Mouse (Mus musculus): ENCODE measurements around the gene Fdxr. TPM values are rescaled to one million over a fixed set of nuclear protein-coding genes. Genes with fewer than 3 reads are reported as not detected.
A peak's percentile ranks its signal among the peaks of the same experiment; 100 is the strongest.

The Fdxr gene
- polyA plus RNA-seq, 1 experiment from 2014 or later: 17.8 TPM

DNA sequence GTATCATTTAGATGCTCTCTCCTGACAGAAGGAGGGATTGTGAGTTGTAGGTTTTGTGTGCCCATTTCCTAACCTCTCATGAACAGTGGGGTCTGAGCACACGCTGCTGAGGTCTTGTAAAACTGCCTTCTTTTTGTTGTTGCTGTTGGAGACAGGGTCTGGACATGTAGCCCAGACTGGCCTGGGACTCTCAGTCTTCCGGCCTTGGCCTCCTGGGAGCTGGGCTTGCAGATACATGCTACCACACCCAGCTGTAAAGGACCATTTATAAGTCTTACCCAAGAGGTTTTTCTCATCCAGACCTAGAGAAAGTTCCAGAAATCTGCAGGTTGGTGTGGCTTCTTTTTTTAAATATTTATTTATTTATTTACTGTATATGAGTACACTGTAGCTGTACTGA, 11.5 kb upstream of the Fdxr start:
- H3K27me3 ChIP-seq (replicated peaks): no peaks in the 10 kb centered on the region
- H3K4me3 ChIP-seq (replicated peaks): no peak overlapping the region
- H3K4me1 ChIP-seq: peaks cover 19% of the 10 kb centered on the region
- no peak overlapping the region for H3K9ac ChIP-seq
- no peaks in the 10 kb centered on the region for H3K9me3 ChIP-seq
- no peak overlapping the region for H3K27ac ChIP-seq
- 90% methylated on average over 2 of the region's 2 CpGs for WGBS
- no peak for ATAC-seq (ENCODE audit: insufficient read depth, low FRiP score, low read depth)
- no peak overlapping the region for H3K4me2 ChIP-seq
- H3K36me3 ChIP-seq: no peaks in the 10 kb centered on the region

DNA sequence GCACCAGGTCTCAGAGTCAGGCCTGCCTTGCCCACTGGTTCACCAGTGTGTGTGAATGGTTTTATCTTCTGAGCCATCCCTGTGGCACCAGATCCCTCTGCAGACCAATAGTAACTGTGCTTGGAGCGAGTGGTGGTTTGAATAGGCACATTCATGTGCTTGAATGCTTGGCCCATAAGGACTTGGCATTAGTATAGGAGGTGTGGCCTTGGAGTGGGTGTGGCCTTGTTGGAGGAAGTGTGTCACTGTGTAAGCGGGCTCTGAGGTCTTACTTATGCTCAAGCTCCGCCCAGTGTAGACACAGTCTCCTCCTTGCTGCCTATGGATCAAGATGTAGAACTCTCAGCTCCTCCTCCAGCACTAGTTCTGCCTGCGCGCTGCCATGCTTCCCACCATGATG, 10.5 kb upstream of the Fdxr start:
- WGBS: 85% methylated on average over 5 of the region's 5 CpGs
- no peak overlapping the region for H3K4me2 ChIP-seq
- no peaks in the 10 kb centered on the region for H3K36me3 ChIP-seq
- H3K9me3 ChIP-seq: no peaks in the 10 kb centered on the region
- peaks cover 20% of the 10 kb centered on the region for H3K4me1 ChIP-seq
- no peak for ATAC-seq (ENCODE audit: insufficient read depth, low FRiP score, low read depth)
- H3K27me3 ChIP-seq (replicated peaks): no peaks in the 10 kb centered on the region
- H3K27ac ChIP-seq: no peak overlapping the region
- no peak overlapping the region for H3K9ac ChIP-seq
- H3K4me3 ChIP-seq (replicated peaks): no peak overlapping the region

DNA sequence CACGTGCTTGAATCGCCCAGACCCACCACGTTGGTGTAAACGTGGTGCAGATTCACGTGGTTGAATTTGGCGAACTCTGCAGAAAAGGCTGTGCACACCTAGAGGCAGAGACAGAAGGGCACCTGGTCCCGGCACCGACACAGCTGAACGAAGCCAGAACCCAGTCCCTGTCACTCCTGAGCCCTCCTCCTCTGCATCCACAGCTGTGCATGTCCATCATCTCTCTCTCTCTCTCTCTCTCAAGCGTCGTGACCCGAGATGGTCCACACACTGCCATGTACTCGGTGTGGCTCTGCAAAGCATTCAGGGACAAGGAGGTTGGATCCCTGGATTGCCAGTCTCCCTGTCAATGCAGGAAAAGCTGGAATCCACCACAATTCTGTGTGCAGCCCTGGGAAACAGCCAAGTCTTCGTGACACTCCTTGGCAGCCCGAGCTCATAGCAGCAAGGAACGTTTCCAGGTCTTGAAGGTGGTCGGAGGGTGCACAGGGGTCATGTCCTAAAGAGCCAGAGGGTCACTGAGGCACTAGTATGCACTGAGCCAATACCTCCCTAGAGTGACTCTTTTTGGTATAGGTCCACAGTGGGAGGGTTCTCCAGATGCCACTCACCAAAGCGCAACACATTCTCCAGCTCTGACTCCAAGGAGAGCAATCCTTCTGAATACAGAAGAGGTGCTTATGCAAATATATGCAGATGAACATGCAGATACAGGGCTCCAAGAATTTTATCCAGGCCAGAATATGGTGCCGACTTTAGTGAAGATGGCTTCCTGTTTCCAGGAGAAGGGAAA, 9.5 kb upstream of the Fdxr start:
- no peak for ATAC-seq (ENCODE audit: insufficient read depth, low FRiP score, low read depth)
- H3K4me3 ChIP-seq (replicated peaks): no peak overlapping the region
- no peak overlapping the region for H3K4me2 ChIP-seq
- no peaks in the 10 kb centered on the region for H3K9me3 ChIP-seq
- H3K27ac ChIP-seq: no peak overlapping the region
- no peaks in the 10 kb centered on the region for H3K27me3 ChIP-seq (replicated peaks)
- peaks cover 16% of the 10 kb centered on the region for H3K4me1 ChIP-seq
- no peak overlapping the region for H3K9ac ChIP-seq
- 72% methylated on average over 19 of the region's 19 CpGs for WGBS
- H3K36me3 ChIP-seq: no peaks in the 10 kb centered on the region

DNA sequence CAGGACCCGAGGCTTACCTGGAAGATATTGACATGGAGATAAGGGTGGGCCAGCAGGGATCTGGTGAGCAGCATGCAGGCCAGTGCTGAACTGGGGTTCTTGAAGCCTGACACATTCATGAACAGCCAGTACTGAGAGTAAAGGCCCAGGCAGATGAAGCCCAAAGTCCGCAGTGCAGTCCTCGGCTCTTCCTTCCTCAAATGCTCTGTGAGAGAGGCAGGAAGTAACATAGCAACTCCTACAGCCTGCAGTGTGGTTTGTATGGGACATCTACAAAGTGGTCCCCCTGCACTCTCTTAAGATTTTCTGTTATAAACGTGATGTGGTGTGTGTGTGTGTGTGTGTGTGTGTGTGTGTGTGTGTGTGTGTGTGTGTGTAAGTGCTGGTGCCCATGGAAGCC, 8.4 kb upstream of the Fdxr start:
- no peaks in the 10 kb centered on the region for H3K27me3 ChIP-seq (replicated peaks)
- H3K4me1 ChIP-seq: 0 out of 2 replicates have a peak, but pooled peaks cover 7% of the 10 kb centered on the region
- no peak overlapping the region for H3K9ac ChIP-seq
- H3K9me3 ChIP-seq: no peaks in the 10 kb centered on the region
- 58% methylated on average over 4 of the region's 4 CpGs for WGBS
- ATAC-seq (ENCODE audit: insufficient read depth, low FRiP score, low read depth): no peak
- no peak overlapping the region for H3K4me2 ChIP-seq
- no peak overlapping the region for H3K4me3 ChIP-seq (replicated peaks)
- H3K27ac ChIP-seq: no peak overlapping the region
- no peaks in the 10 kb centered on the region for H3K36me3 ChIP-seq

DNA sequence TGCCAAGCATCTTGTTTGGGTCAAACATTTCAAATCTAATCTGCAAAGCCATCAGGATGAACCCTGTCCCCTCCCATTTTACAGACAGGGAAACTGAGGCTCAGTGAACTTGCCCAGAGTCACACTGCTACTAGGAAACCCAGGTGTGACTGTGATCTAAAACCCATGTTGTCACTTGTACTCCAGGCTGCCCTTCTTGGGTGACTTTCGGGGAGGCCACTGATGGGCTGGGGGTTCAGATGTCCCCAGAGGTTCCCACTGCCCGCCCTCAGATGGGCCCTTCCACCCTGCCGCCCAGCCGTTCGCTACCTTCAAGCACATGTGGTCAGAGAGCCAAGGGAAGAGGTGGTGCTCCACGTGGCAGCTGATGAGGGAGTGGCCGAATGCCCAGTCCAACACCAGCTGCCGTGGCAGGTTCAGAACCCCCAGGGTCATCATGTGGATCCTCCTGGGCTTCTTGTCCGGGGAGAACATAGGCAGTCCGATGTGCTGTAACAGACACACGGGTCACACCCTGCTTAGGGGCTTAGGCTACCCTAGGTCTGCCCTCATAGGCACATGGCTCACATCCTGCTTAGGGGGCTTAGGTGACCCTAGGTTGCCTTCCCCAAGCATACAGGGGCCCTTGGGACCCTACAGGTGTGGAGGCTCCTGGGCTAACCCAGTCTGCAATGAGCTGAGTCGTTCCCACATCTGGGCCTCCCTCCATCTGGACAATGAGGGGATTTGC, 7.2 kb upstream of the Fdxr start:
- Histone ChIP-seq H3K9ac (no peak overlapping the region), H3K4me1 (0 out of 2 replicates have a peak, but pooled peaks cover 4% of the 10 kb centered on the region), H3K4me3 (replicated peaks) (no peak overlapping the region), H3K36me3 (no peaks in the 10 kb centered on the region), H3K27ac (no peak overlapping the region), H3K9me3 (no peaks in the 10 kb centered on the region), H3K27me3 (replicated peaks) (no peaks in the 10 kb centered on the region), H3K4me2 (no peak overlapping the region)
- ATAC-seq (ENCODE audit: insufficient read depth, low FRiP score, low read depth): no peak
- WGBS: 84% methylated on average over 12 of the region's 12 CpGs

DNA sequence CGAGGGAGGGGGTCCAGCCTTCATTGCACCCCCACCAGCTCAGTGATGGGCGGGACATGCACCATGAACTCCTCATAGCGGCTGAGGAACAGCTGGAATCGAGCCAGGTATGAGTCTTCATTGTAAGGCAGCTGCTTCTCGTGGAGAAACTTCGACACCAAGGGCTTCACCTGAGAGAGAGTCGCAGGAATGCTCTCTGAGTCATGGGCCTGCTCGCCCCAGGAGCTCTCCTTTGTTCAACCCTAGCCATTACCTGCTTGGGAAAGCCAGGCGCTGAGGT, 6.6 kb upstream of the Fdxr start:
- Histone ChIP-seq H3K36me3 (no peaks in the 10 kb centered on the region), H3K27ac (no peak overlapping the region; the same call in 1 of the 2 replicates), H3K9me3 (no peaks in the 10 kb centered on the region), H3K4me3 (replicated peaks) (no peak overlapping the region), H3K9ac (no peak overlapping the region), H3K4me2 (no peak overlapping the region), H3K4me1 (0 out of 2 replicates have a peak, but pooled peaks cover 4% of the 10 kb centered on the region), H3K27me3 (replicated peaks) (no peaks in the 10 kb centered on the region)
- WGBS: 64% methylated on average over 9 of the region's 9 CpGs
- no peak for ATAC-seq (ENCODE audit: insufficient read depth, low FRiP score, low read depth)

DNA sequence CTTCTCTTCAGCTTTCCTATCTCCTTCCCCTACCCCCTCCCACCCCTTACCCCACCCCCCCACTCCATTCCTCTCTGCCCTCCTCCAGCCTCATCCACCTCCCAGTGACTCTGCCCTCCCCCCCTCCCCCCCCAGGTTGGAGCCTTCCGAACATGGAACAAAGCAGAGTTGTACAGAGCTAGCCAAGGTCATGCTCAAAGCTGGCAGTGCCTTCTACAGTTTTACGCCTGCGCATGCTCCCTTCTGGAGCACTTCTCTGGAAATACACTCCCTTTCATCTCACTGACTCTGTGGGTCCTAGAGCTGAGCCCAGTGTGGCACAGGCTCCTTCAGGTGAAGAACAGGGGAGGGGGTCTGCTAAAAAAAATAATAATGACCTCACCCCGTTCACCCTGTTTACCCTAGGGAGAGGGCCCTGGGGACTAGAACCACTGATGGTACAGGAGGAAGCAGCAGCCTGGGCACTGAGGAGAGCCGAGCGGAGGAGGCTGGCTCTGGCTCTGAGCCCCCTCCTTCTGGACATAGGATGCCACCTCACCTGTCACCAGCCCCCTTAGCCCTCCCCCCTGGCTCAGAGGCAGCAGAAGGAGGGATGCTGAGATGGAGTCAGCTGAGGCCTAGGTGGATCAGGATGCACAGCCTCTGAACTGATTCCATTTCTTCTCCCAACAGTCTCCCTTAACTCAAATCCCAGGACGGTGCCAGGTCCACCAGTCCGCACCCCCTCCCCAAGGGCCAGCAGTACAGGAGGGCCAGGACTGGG, 6.1 kb upstream of the Fdxr start:
- H3K27ac ChIP-seq: peak overlapping the region; percentile 31; the same call in 1 of the 2 replicates
- ATAC-seq (ENCODE audit: insufficient read depth, low FRiP score, low read depth): peak; percentile 11; the same call in 1 of the 2 replicates

DNA sequence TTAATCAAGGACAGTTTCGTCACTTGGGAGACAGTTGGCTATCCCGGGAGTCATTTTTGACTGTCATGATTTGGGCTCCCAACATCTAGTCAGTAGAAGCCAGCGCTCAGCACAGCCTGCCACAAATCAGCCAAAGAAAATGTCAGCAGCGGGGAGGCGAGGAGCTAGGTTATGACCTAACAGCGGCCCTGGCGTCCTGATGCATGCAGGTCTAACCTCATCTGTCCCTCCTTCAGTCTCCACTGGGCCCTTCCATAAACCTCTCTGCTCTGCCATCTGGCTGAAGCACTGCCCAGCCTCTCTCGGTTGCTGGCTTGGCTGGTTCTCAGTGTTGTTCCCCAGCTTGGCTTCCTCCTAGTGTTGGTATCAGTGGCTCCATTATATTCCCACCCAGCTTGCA, 5.4 kb upstream of the Fdxr start:
- Histone ChIP-seq H3K4me1 (0 out of 2 replicates have a peak, but pooled peaks cover 8% of the 10 kb centered on the region), H3K36me3 (no peaks in the 10 kb centered on the region), H3K4me3 (replicated peaks) (no peak overlapping the region), H3K9ac (no peak overlapping the region), H3K4me2 (no peak overlapping the region), H3K27ac (0 out of 2 replicates have a peak overlapping the region, but pooled peaks have one; percentile 3), H3K9me3 (no peaks in the 10 kb centered on the region), H3K27me3 (replicated peaks) (no peaks in the 10 kb centered on the region)
- 0 out of 2 replicates have a peak, but pooled peaks have one; percentile 8 for ATAC-seq (ENCODE audit: insufficient read depth, low FRiP score, low read depth)
- 69% methylated on average over 8 of the region's 8 CpGs for WGBS

More for the DNA sequence above, 6.1 kb upstream of the Fdxr start:
- Histone ChIP-seq H3K9ac (no peak overlapping the region), H3K4me1 (0 out of 2 replicates have a peak, but pooled peaks cover 6% of the 10 kb centered on the region), H3K4me3 (replicated peaks) (no peak overlapping the region), H3K4me2 (no peak overlapping the region), H3K27me3 (replicated peaks) (no peaks in the 10 kb centered on the region), H3K36me3 (no peaks in the 10 kb centered on the region), H3K9me3 (no peaks in the 10 kb centered on the region)
- 76% methylated on average over 8 of the region's 8 CpGs for WGBS

DNA sequence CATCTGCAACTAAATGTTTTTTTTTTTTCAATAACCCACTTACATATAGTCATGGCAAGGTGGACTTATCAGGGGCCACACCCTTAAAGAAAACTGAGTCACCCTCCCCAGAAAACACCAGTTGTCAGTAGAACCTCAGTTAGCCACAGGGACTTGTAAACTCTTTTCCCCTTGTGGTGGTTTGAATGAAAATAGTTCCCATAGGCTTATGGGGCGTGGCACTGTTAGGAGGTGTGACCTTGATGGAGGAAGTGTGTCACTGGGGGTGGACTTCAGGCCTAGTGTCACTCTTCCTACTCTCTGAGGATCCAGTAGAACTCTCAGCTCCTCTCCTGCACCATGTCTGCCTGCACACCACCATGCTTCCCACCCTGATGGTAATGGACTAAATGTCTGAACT, 2.9 kb upstream of the Fdxr start:
- Histone ChIP-seq H3K9ac (no peak overlapping the region), H3K27me3 (replicated peaks) (no peaks in the 10 kb centered on the region), H3K4me3 (replicated peaks) (no peak overlapping the region), H3K4me2 (no peak overlapping the region), H3K27ac (no peak overlapping the region), H3K36me3 (no peaks in the 10 kb centered on the region), H3K4me1 (peaks cover 20% of the 10 kb centered on the region), H3K9me3 (no peaks in the 10 kb centered on the region)
- WGBS: 58% methylated on average over 1 of the region's 1 CpGs
- ATAC-seq (ENCODE audit: insufficient read depth, low FRiP score, low read depth): no peak

DNA sequence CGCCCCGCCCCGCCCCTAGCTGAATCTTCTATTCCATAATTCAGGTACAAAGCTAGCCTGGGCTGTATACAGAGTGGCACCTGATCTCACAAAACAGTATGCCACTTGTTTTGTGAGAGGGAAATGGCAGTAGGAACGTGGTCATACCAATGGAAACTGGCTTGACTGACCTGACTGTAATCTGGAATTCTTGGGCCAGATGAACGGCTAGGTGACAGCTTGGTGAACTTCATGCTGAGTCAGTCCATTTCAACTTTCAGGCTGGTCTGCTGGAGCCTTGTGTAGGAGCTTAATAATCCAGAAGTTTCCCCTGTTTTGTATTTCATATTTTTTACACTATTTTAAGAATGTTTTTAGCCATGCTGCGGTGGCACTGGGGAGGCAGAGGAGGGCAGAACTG, 1.3 kb upstream of the Fdxr start:
- 77% methylated on average over 6 of the region's 6 CpGs for WGBS
- H3K27me3 ChIP-seq (replicated peaks): no peaks in the 10 kb centered on the region
- no peaks in the 10 kb centered on the region for H3K36me3 ChIP-seq
- H3K4me2 ChIP-seq: peak overlapping the region; percentile 64; the same call in 1 of the 2 replicates
- no peak overlapping the region for H3K27ac ChIP-seq
- peaks cover 17% of the 10 kb centered on the region for H3K4me1 ChIP-seq
- no peak overlapping the region for H3K4me3 ChIP-seq (replicated peaks)
- no peak overlapping the region for H3K9ac ChIP-seq
- no peak for ATAC-seq (ENCODE audit: insufficient read depth, low FRiP score, low read depth)
- H3K9me3 ChIP-seq: no peaks in the 10 kb centered on the region

DNA sequence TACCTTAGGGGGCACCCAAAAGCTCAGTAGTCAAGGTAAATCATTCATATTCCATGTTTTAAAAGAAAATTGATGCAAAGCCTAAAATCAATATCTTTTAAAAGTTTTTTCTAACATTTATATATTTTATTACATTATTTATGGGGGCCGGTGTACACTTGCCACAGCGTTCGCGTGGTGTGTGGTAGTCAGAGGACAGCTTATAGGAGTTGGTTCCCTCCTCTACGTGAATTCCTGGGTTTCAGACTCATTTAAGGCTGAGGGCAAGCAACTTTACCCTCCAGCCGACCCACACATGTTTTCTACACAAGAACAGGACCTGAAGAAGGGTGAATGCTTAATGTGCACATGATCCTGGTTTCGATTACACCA, 740 bp upstream of the Fdxr start:
- H3K27me3 ChIP-seq (replicated peaks): no peaks in the 10 kb centered on the region
- no peaks in the 10 kb centered on the region for H3K36me3 ChIP-seq
- H3K9me3 ChIP-seq: no peaks in the 10 kb centered on the region
- peak overlapping the region; percentile 64 for H3K4me2 ChIP-seq
- peaks cover 17% of the 10 kb centered on the region for H3K4me1 ChIP-seq
- H3K27ac ChIP-seq: peak overlapping the region; percentile 78
- 21% methylated on average over 7 of the region's 7 CpGs for WGBS
- peak overlapping the region; percentile 62 for H3K4me3 ChIP-seq (replicated peaks)
- ATAC-seq (ENCODE audit: insufficient read depth, low FRiP score, low read depth): no peak
- peak overlapping the region; percentile 53 for H3K9ac ChIP-seq

DNA sequence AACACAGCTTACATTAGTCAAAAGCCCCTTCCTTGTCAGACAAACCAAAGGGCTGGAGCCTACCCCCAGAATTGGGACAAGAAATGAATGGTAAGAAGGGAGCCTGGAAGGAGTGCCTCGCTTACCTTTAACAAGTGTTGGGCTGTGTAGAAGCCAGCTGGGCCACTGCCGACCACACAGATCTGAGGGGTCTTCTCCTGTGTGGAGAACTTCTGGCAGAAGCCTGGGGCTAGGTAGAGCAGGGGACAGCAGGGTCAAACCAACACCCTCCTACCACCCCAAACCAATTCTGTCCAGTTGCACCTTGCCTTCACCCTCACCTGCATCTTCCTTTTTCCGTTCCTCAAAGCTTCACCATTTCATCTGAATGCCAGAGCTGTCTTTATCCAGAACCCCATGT, 896 bp downstream of the Fdxr start:
- H3K4me2 ChIP-seq: peak overlapping the region; percentile 93
- H3K9me3 ChIP-seq: no peaks in the 10 kb centered on the region
- H3K4me1 ChIP-seq: peaks cover 17% of the 10 kb centered on the region
- H3K9ac ChIP-seq: no peak overlapping the region
- H3K27me3 ChIP-seq (replicated peaks): no peaks in the 10 kb centered on the region
- H3K27ac ChIP-seq: no peak overlapping the region
- no peak for ATAC-seq (ENCODE audit: insufficient read depth, low FRiP score, low read depth)
- no peaks in the 10 kb centered on the region for H3K36me3 ChIP-seq
- H3K4me3 ChIP-seq (replicated peaks): peak overlapping the region; percentile 62
- 57% methylated on average over 3 of the region's 3 CpGs for WGBS
